Mouse (Mus musculus): Measurements from ENCODE around the gene Cdk14. TPM values are rescaled to one million over a fixed set of nuclear protein-coding genes. Genes with fewer than 3 reads are reported as not detected.

Cdk14 gene
- polyA plus RNA-seq, 2 experiments, result 14.5 to 27.6 TPM

GRCm38 (mm10) chr5:5372936-5373335 lies 47.2 kb downstream of the Cdk14 start:
- Histone ChIP-seq H3K27me3 (ENCODE audit: control insufficient read depth, insufficient read depth, low read length) (no peaks in the 10 kb centered on the region), H3K4me1 (ENCODE audit: control insufficient read depth, insufficient read depth, low read length) (peaks cover 8% of the 10 kb centered on the region), H3K27ac (replicated peaks; ENCODE audit: low read depth, low read length) (no peak overlapping the region), H3K36me3 (ENCODE audit: control insufficient read depth, insufficient read depth, low read length) (no peaks in the 10 kb centered on the region), H3K4me2 (replicated peaks; ENCODE audit: low read depth, low read length, severe bottlenecking) (no peak overlapping the region), H3K4me3 (replicated peaks; ENCODE audit: low read length) (no peak overlapping the region), H3K9me3 (ENCODE audit: control insufficient read depth, low read length) (no peaks in the 10 kb centered on the region), H3K9ac (ENCODE audit: low read depth, low read length, severe bottlenecking) (no peak overlapping the region)
- WGBS, result 67% methylated on average over 5 of the region's 5 CpGs
- DNase-seq (ENCODE audit: low spot score) (no peak), ATAC-seq (ENCODE audit: low FRiP score, low read depth) (no peak)
- TF ChIP-seq POLR2A (IDR thresholded peaks at IDR 0.05; ENCODE audit: borderline replicate concordance, extremely low read depth, insufficient read depth, insufficient read length), result no peak

DNA sequence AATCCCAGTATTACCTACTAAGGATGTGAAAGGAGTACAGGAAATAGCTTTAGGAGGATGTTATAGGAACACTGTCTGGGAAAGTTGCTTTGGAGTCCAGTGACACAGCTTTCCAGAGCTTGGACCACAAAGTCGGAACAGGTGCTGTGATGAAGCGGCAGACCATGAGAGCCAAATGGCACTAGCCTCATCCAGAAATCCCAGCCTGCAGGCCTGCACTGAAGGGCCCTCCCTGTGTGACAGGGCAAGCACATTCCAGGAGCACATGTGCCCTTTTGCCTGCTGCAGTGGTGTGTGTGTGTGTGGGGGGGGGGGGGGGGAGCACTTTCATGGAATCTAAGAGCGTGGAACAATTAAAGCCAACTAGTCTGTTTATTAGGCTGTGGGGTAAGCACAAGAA lies 47.8 kb downstream of the Cdk14 start:
- TF ChIP-seq POLR2A (IDR thresholded peaks at IDR 0.05; ENCODE audit: borderline replicate concordance, extremely low read depth, insufficient read depth, insufficient read length), result no peak
- H3K4me2 ChIP-seq (replicated peaks; ENCODE audit: low read depth, low read length, severe bottlenecking), result no peak overlapping the region
- H3K4me3 ChIP-seq (replicated peaks; ENCODE audit: low read length), result no peak overlapping the region
- no peaks in the 10 kb centered on the region for H3K9me3 ChIP-seq (ENCODE audit: control insufficient read depth, low read length)
- H3K4me1 ChIP-seq (ENCODE audit: control insufficient read depth, insufficient read depth, low read length), result peaks cover 8% of the 10 kb centered on the region
- H3K36me3 ChIP-seq (ENCODE audit: control insufficient read depth, insufficient read depth, low read length), result no peaks in the 10 kb centered on the region
- DNase-seq (ENCODE audit: low spot score) (peak; percentile 47), ATAC-seq (ENCODE audit: low FRiP score, low read depth) (peak; percentile 84)
- 54% methylated on average over 3 of the region's 3 CpGs for WGBS
- no peak overlapping the region for H3K27ac ChIP-seq (replicated peaks; ENCODE audit: low read depth, low read length)
- H3K27me3 ChIP-seq (ENCODE audit: control insufficient read depth, insufficient read depth, low read length), result no peaks in the 10 kb centered on the region
- H3K9ac ChIP-seq (ENCODE audit: low read depth, low read length, severe bottlenecking), result no peak overlapping the region

GRCm38 (mm10) chr5:5370322-5371082 lies 49.6 kb downstream of the Cdk14 start:
- no peak overlapping the region for H3K27ac ChIP-seq (replicated peaks; ENCODE audit: low read depth, low read length)
- no peak overlapping the region for H3K4me2 ChIP-seq (replicated peaks; ENCODE audit: low read depth, low read length, severe bottlenecking)
- ATAC-seq (ENCODE audit: low FRiP score, low read depth) (no peak), DNase-seq (ENCODE audit: low spot score) (no peak)
- no peaks in the 10 kb centered on the region for H3K4me1 ChIP-seq (ENCODE audit: control insufficient read depth, insufficient read depth, low read length)
- H3K36me3 ChIP-seq (ENCODE audit: control insufficient read depth, insufficient read depth, low read length), result no peaks in the 10 kb centered on the region
- no peaks in the 10 kb centered on the region for H3K9me3 ChIP-seq (ENCODE audit: control insufficient read depth, low read length)
- TF ChIP-seq POLR2A (IDR thresholded peaks at IDR 0.05; ENCODE audit: borderline replicate concordance, extremely low read depth, insufficient read depth, insufficient read length), result no peak
- no peak overlapping the region for H3K4me3 ChIP-seq (replicated peaks; ENCODE audit: low read length)
- H3K9ac ChIP-seq (ENCODE audit: low read depth, low read length, severe bottlenecking), result no peak overlapping the region
- H3K27me3 ChIP-seq (ENCODE audit: control insufficient read depth, insufficient read depth, low read length), result no peaks in the 10 kb centered on the region
- WGBS, result 73% methylated on average over 4 of the region's 4 CpGs

DNA sequence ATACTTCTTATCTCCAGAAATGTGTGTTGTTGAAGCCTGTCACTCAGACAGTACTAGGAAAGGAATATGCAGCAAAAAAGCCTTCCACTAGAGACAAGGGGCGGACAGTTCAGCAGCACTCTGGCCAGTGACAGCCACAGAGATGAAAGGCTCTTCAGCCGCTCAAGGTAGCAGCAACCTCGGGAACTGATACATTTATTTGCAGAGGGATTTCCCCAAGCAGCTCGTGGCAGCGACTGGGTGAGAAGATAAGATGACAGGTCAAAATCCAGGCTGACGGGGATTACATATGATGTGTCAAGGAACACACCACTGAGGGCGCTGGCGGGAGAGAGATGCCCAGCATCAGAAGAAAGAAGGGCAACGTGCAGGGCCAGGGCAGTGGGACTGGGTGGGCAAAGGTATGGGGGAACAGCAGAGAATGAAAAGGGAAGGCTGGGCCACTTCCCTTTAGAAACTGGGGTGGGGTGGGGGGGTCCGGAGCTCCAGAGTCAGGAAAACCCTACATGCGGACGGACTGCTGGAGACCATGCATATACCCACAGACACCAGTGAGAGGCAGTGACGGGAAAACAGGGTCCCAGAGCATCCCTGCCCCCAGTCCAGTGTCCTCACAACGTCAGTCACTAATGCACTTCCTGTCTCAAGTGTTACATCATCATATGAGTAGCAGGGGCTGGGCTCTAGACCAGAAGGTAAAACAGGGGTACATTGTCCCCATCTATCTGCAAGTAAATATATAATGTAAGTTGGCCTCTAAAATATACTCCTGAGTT lies 51.5 kb downstream of the Cdk14 start:
- Histone ChIP-seq H3K27ac (replicated peaks; ENCODE audit: low read depth, low read length) (no peak overlapping the region), H3K4me2 (replicated peaks; ENCODE audit: low read depth, low read length, severe bottlenecking) (no peak overlapping the region), H3K4me1 (ENCODE audit: control insufficient read depth, insufficient read depth, low read length) (no peaks in the 10 kb centered on the region), H3K9me3 (ENCODE audit: control insufficient read depth, low read length) (no peaks in the 10 kb centered on the region), H3K4me3 (replicated peaks; ENCODE audit: low read length) (no peak overlapping the region), H3K36me3 (ENCODE audit: control insufficient read depth, insufficient read depth, low read length) (no peaks in the 10 kb centered on the region), H3K27me3 (ENCODE audit: control insufficient read depth, insufficient read depth, low read length) (no peaks in the 10 kb centered on the region), H3K9ac (ENCODE audit: low read depth, low read length, severe bottlenecking) (no peak overlapping the region)
- no peak for DNase-seq (ENCODE audit: low spot score)
- no peak for TF ChIP-seq POLR2A (IDR thresholded peaks at IDR 0.05; ENCODE audit: borderline replicate concordance, extremely low read depth, insufficient read depth, insufficient read length)
- ATAC-seq (ENCODE audit: low FRiP score, low read depth), result no peak
- 81% methylated on average over 14 of the region's 14 CpGs for WGBS

DNA sequence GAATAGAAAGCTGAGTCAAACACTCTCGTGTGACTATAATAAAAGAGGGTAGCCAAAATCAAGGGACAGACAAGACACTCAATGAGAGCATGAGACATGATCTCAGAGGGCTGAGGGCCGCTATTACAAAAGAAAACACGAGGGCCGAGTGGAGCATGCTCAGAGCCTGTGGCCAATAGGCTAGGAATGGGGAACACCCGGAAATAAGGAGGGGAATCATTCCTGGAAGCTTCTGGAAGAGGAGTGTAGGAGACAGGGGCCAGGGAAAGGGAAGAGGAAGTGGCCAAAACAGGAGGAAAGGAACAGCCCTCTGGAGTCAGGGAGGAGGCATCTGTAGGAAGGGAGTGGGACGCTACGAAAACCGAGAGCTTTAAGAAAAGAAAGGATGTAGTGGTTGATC lies 52.6 kb downstream of the Cdk14 start:
- no peak for TF ChIP-seq POLR2A (IDR thresholded peaks at IDR 0.05; ENCODE audit: borderline replicate concordance, extremely low read depth, insufficient read depth, insufficient read length)
- H3K4me3 ChIP-seq (replicated peaks; ENCODE audit: low read length), result no peak overlapping the region
- no peak overlapping the region for H3K9ac ChIP-seq (ENCODE audit: low read depth, low read length, severe bottlenecking)
- ATAC-seq (ENCODE audit: low FRiP score, low read depth), result no peak
- H3K9me3 ChIP-seq (ENCODE audit: control insufficient read depth, low read length), result no peaks in the 10 kb centered on the region
- no peak overlapping the region for H3K4me2 ChIP-seq (replicated peaks; ENCODE audit: low read depth, low read length, severe bottlenecking)
- no peak overlapping the region for H3K27ac ChIP-seq (replicated peaks; ENCODE audit: low read depth, low read length)
- H3K4me1 ChIP-seq (ENCODE audit: control insufficient read depth, insufficient read depth, low read length), result no peaks in the 10 kb centered on the region
- no peak for DNase-seq (ENCODE audit: low spot score)
- no peaks in the 10 kb centered on the region for H3K27me3 ChIP-seq (ENCODE audit: control insufficient read depth, insufficient read depth, low read length)
- H3K36me3 ChIP-seq (ENCODE audit: control insufficient read depth, insufficient read depth, low read length), result no peaks in the 10 kb centered on the region
- WGBS, result 85% methylated on average over 8 of the region's 8 CpGs

All from limb, embryonic 14.5 days (tissue).